Mouse (Mus musculus) liver, postnatal 0 days (tissue): ENCODE measurements around the gene Ciz1. TPM values are rescaled to one million over a fixed set of nuclear protein-coding genes. Genes with fewer than 3 reads are reported as not detected.

Experiments used
- ATAC-seq: fragments of 200-750 bp; cut with Nextera tagmentation; 2 replicates; pipeline ENCODE4 v1.8.0; 2017; ENCODE audit warnings: mild to moderate bottlenecking, moderate library complexity
- DNase-seq: peaks from one replicate; pipeline ENCODE4 v3.0.0-alpha.2; 2016
- H3K27ac ChIP-seq: fragments of 300-500 bp; sonication (generic); 2 replicates; pipeline ENCODE4 v1.5.1; 2014; ENCODE audit warnings: antibody characterized with exemption, moderate library complexity, mild to moderate bottlenecking, low read depth
- H3K27me3 ChIP-seq: fragments of 300-500 bp; sonication (generic); 2 replicates; pipeline ENCODE4 v1.6.1; 2014; ENCODE audit warnings: low read length, control low read depth, mixed read lengths; ENCODE audit not compliant: insufficient read depth
- H3K36me3 ChIP-seq: fragments of 300-500 bp; sonication (generic); replicated peaks from 2 replicates; pipeline ENCODE4 v1.6.1; 2014; ENCODE audit warnings: mild to moderate bottlenecking, control low read depth, low read length, moderate library complexity, mixed read lengths; ENCODE audit not compliant: insufficient read depth
- H3K4me1 ChIP-seq: fragments of 300-500 bp; sonication (generic); 2 replicates; pipeline ENCODE4 v1.6.1; 2014; ENCODE audit warnings: antibody characterized with exemption, mild to moderate bottlenecking, control low read depth; ENCODE audit not compliant: insufficient read depth
- H3K4me2 ChIP-seq: fragments of 300-500 bp; sonication (generic); 2 replicates; pipeline ENCODE4 v1.6.1; 2014; ENCODE audit warnings: low read depth, mild to moderate bottlenecking, low read length, moderate library complexity, mixed read lengths
- H3K4me3 ChIP-seq: fragments of 300-500 bp; sonication (generic); 2 replicates; pipeline ENCODE4 v1.5.1; 2014; ENCODE audit warnings: low read depth, low read length
- H3K9ac ChIP-seq: fragments of 300-500 bp; sonication (generic); replicated peaks from 2 replicates; pipeline ENCODE4 v1.6.1; 2014; ENCODE audit warnings: mild to moderate bottlenecking, moderate library complexity
- H3K9me3 ChIP-seq: fragments of 300-500 bp; sonication (generic); 2 replicates; pipeline ENCODE4 v1.6.1; 2016; ENCODE audit warnings: mild to moderate bottlenecking, control low read depth, low read length, mixed read lengths
- CTCF ChIP-seq: sonication (generic); IDR thresholded peaks from 2 replicates; pipeline ENCODE4 v1.5.1; 2016; ENCODE audit warnings: antibody characterized with exemption, low read depth
- EP300 ChIP-seq: IDR thresholded peaks from 2 replicates; pipeline ENCODE4 v1.6.1; 2016; ENCODE audit warnings: antibody characterized with exemption, low read depth, mild to moderate bottlenecking
- WGBS: fragments of 180-500 bp; shearing (Covaris S2); extraction: QIAGEN DNeasy Blood & Tissue Kit; methylation state at CpG from one replicate; pipeline ENCODE4 v1.1.7; 2014; ENCODE audit not compliant: insufficient replicate concordance; 5-methylcytosine and 5-hydroxymethylcytosine counted together
- polyA plus RNA-seq: library from polyadenylated mRNA; unstranded; fragments of >200 nt; fragmentation: Nextera tagmentation; extraction: Ambion mirVana; gene quantifications from 2 replicates; pipeline ENCODE4 v1.2.1, GENCODE M21; 2015

The Ciz1 gene
- polyA plus RNA-seq, 1 experiment from 2014 or later, result 9.0 TPM

- H3K27ac ChIP-seq, result no peak overlapping the region
- no peak overlapping the region for H3K9ac ChIP-seq
- ATAC-seq (no peak), DNase-seq (no peak)
- no peak overlapping the region for H3K4me2 ChIP-seq
- no peak for TF ChIP-seq CTCF
- TF ChIP-seq EP300, result no peak
- H3K36me3 ChIP-seq, result no peaks in the 10 kb centered on the region
- H3K4me3 ChIP-seq, result no peak overlapping the region
- 81% methylated on average over 5 of the region's 5 CpGs for WGBS
- H3K27me3 ChIP-seq, result no peaks in the 10 kb centered on the region
- H3K4me1 ChIP-seq, result peaks cover 38% of the 10 kb centered on the region
- H3K9me3 ChIP-seq, result no peaks in the 10 kb centered on the region
These were observed 39.9 kb downstream of the Ciz1 start for GRCm38 (mm10) chr2:32392063-32392462.

GRCm38 (mm10) chr2:32394973-32395372, 42.8 kb downstream of the Ciz1 start:
- peak; percentile 59 for DNase-seq
- Histone ChIP-seq H3K9ac (peak overlapping the region; percentile 92), H3K27me3 (no peaks in the 10 kb centered on the region), H3K27ac (peak overlapping the region; percentile 90), H3K9me3 (no peaks in the 10 kb centered on the region), H3K4me2 (peak overlapping the region; percentile 97), H3K36me3 (0 out of 2 replicates have a peak, but pooled peaks cover 2% of the 10 kb centered on the region), H3K4me3 (peak overlapping the region; percentile 88), H3K4me1 (peaks cover 22% of the 10 kb centered on the region)
- WGBS, result 4% methylated on average over 8 of the region's 8 CpGs
- no peak for ATAC-seq
- no peak for TF ChIP-seq EP300
- TF ChIP-seq CTCF, result peak; percentile 66

- peak within 1 kb of the TSS; percentile 90 for H3K27ac ChIP-seq
- ATAC-seq (peak; percentile 83), DNase-seq (peak; percentile 94)
- H3K27me3 ChIP-seq, result no peaks in the 10 kb centered on the region
- H3K4me1 ChIP-seq, result peaks cover 21% of the 10 kb centered on the region
- no peaks in the 10 kb centered on the region for H3K9me3 ChIP-seq
- H3K4me2 ChIP-seq, result peak within 1 kb of the TSS; percentile 97
- H3K4me3 ChIP-seq, result peak within 1 kb of the TSS; percentile 88
- H3K36me3 ChIP-seq, result peaks cover 5% of the 10 kb centered on the region; the same call in 1 of the 2 replicates
- TF ChIP-seq EP300, result no peak
- TF ChIP-seq CTCF, result no peak
- WGBS, result under 1% methylated on average over 31 of the region's 31 CpGs
- peak within 1 kb of the TSS; percentile 92 for H3K9ac ChIP-seq
These were observed 43.4 kb downstream of the Ciz1 start, which contains the start of gene Ptges2 for GRCm38 (mm10) chr2:32395484-32395945. Gene Ptges2 (plus strand): TSS chr2:32395896.

GRCm38 (mm10) chr2:32395946-32396621, 44.0 kb downstream of the Ciz1 start:
- Histone ChIP-seq H3K4me1 (peaks cover 18% of the 10 kb centered on the region), H3K36me3 (peaks cover 11% of the 10 kb centered on the region), H3K9ac (peak overlapping the region; percentile 92), H3K27me3 (no peaks in the 10 kb centered on the region), H3K4me2 (peak overlapping the region; percentile 97), H3K27ac (peak overlapping the region; percentile 90), H3K9me3 (no peaks in the 10 kb centered on the region), H3K4me3 (peak overlapping the region; percentile 88)
- WGBS, result under 1% methylated on average over 57 of the region's 59 CpGs
- TF ChIP-seq CTCF (0 out of 2 replicates have a peak, but pooled peaks have one; percentile 5), EP300 (no peak)
- DNase-seq (peak; percentile 87), ATAC-seq (peak; percentile 90)

- WGBS, result under 1% methylated on average over 15 of the region's 15 CpGs
- Histone ChIP-seq H3K36me3 (peaks cover 13% of the 10 kb centered on the region), H3K4me1 (peaks cover 18% of the 10 kb centered on the region), H3K27ac (peak overlapping the region; percentile 90; the same call in 1 of the 2 replicates), H3K4me3 (peak overlapping the region; percentile 88), H3K27me3 (no peaks in the 10 kb centered on the region), H3K9ac (peak overlapping the region; percentile 92), H3K9me3 (no peaks in the 10 kb centered on the region), H3K4me2 (peak overlapping the region; percentile 97)
- DNase-seq (no peak), ATAC-seq (no peak)
- no peak for TF ChIP-seq CTCF
- no peak for TF ChIP-seq EP300
These were observed 44.6 kb downstream of the Ciz1 start for GRCm38 (mm10) chr2:32396695-32397094.

- WGBS, result 26% methylated on average over 2 of the region's 2 CpGs
- no peaks in the 10 kb centered on the region for H3K9me3 ChIP-seq
These were observed 52.5 kb downstream of the Ciz1 start for GRCm38 (mm10) chr2:32404663-32405062.

More at GRCm38 (mm10) chr2:32404663-32405062, 52.5 kb downstream of the Ciz1 start:
- Histone ChIP-seq H3K4me1 (no peaks in the 10 kb centered on the region), H3K27ac (no peak overlapping the region), H3K27me3 (no peaks in the 10 kb centered on the region), H3K4me2 (no peak overlapping the region), H3K36me3 (peaks cover 20% of the 10 kb centered on the region), H3K4me3 (no peak overlapping the region), H3K9ac (no peak overlapping the region)
- DNase-seq (peak; percentile 95), ATAC-seq (no peak)
- peak; percentile 100 for TF ChIP-seq CTCF
- no peak for TF ChIP-seq EP300
